Mouse (Mus musculus): ENCODE measurements at regions not wholly inside any gene's neighbourhood (a gene's known extent, or its start where the extent isn't known, plus 50 kb on each side); places are given as distances from the start of the nearest gene placed in this dataset.
"Not testable (repeated sequence)": the region's sequence is repeated elsewhere in the genome, so short reads cannot be mapped to it uniquely, and the experiment has no call there.

GRCm38 (mm10) chr4:4335216-4335615 is 257.9 kb upstream of the Sdr16c6 start:
- DNase-seq (ENCODE audit: low read depth, low spot score), result no peak

GRCm38 (mm10) chr4:4333472-4334123 is 256.3 kb upstream of the Sdr16c6 start:
- DNase-seq (ENCODE audit: low read depth, low spot score), result no peak

GRCm38 (mm10) chr4:4331105-4331504 is 253.8 kb upstream of the Sdr16c6 start:
- no peak for DNase-seq (ENCODE audit: low read depth, low spot score)

- DNase-seq (ENCODE audit: low read depth, low spot score), result no peak
Measured at GRCm38 (mm10) chr4:4315651-4316411, 238.5 kb upstream of the Sdr16c6 start.

- no peak for DNase-seq (ENCODE audit: low read depth, low spot score)
Measured at GRCm38 (mm10) chr4:4311496-4311895, 234.2 kb upstream of the Sdr16c6 start.

- DNase-seq (ENCODE audit: low read depth, low spot score), result no peak
Measured at GRCm38 (mm10) chr4:4306922-4307321, 229.6 kb upstream of the Sdr16c6 start.

- DNase-seq (ENCODE audit: low read depth, low spot score), result no peak
Measured at GRCm38 (mm10) chr4:4305740-4306249, 228.5 kb upstream of the Sdr16c6 start.

GRCm38 (mm10) chr4:4304666-4305065 is 227.3 kb upstream of the Sdr16c6 start:
- DNase-seq (ENCODE audit: low read depth, low spot score), result no peak

- DNase-seq (ENCODE audit: low read depth, low spot score), result no peak
Measured at GRCm38 (mm10) chr4:4300189-4300879, 223.0 kb upstream of the Sdr16c6 start.

- DNase-seq (ENCODE audit: low read depth, low spot score), result peak; percentile 33
Measured at GRCm38 (mm10) chr4:4299631-4300030, 222.3 kb upstream of the Sdr16c6 start.

- no peak for DNase-seq (ENCODE audit: low read depth, low spot score)
Measured at GRCm38 (mm10) chr4:4249601-4250000, 172.3 kb upstream of the Sdr16c6 start.

- DNase-seq (ENCODE audit: low read depth, low spot score), result no peak
Measured at GRCm38 (mm10) chr4:4247669-4248068, 170.3 kb upstream of the Sdr16c6 start.

GRCm38 (mm10) chr4:4242306-4242980 is 165.1 kb upstream of the Sdr16c6 start:
- not testable (repeated sequence) for DNase-seq (ENCODE audit: low read depth, low spot score)

- DNase-seq (ENCODE audit: low read depth, low spot score), result no peak
Measured at GRCm38 (mm10) chr4:4226209-4226608, 148.9 kb upstream of the Sdr16c6 start.

GRCm38 (mm10) chr4:4219701-4220100 is 142.4 kb upstream of the Sdr16c6 start:
- no peak for DNase-seq (ENCODE audit: low read depth, low spot score)

- no peak for DNase-seq (ENCODE audit: low read depth, low spot score)
Measured at GRCm38 (mm10) chr4:4211892-4212291, 134.6 kb upstream of the Sdr16c6 start.

- DNase-seq (ENCODE audit: low read depth, low spot score), result no peak
Measured at GRCm38 (mm10) chr4:4205158-4205557, 127.8 kb upstream of the Sdr16c6 start.

GRCm38 (mm10) chr4:4199309-4199708 is 122.0 kb upstream of the Sdr16c6 start:
- DNase-seq (ENCODE audit: low read depth, low spot score), result no peak

GRCm38 (mm10) chr4:4195834-4196233 is 118.5 kb upstream of the Sdr16c6 start:
- no peak for DNase-seq (ENCODE audit: low read depth, low spot score)

GRCm38 (mm10) chr4:4195250-4195649 is 117.9 kb upstream of the Sdr16c6 start:
- peak; percentile 41 for DNase-seq (ENCODE audit: low read depth, low spot score)

Data from mesoderm, embryonic 11.5 days (tissue).